Mouse (Mus musculus) stomach, embryonic 15.5 days (tissue): ENCODE measurements around the gene Mrgprf. TPM values are rescaled to one million over a fixed set of nuclear protein-coding genes. Genes with fewer than 3 reads are reported as not detected.

Source experiments
- ATAC-seq: fragments of 200-750 bp; cut with Nextera tagmentation; 2 replicates; pipeline ENCODE4 v1.8.0; 2017; ENCODE audit warnings: low read depth, moderate number of reproducible peaks, moderate TSS enrichment; ENCODE audit not compliant: insufficient read depth, low FRiP score
- H3K27ac ChIP-seq: fragments of 300-500 bp; sonication (generic); 2 replicates; pipeline ENCODE4 v1.5.1; 2015; ENCODE audit warnings: mild to moderate bottlenecking, inconsistent platforms
- H3K27me3 ChIP-seq: fragments of 300-500 bp; sonication (generic); replicated peaks from 2 replicates; pipeline ENCODE4 v1.6.1; 2015; ENCODE audit warnings: inconsistent platforms
- H3K36me3 ChIP-seq: fragments of 300-500 bp; sonication (generic); 2 replicates; pipeline ENCODE4 v1.6.1; 2015; ENCODE audit warnings: inconsistent platforms
- H3K4me1 ChIP-seq: fragments of 300-500 bp; sonication (generic); 2 replicates; pipeline ENCODE4 v1.6.1; 2015; ENCODE audit warnings: inconsistent platforms
- H3K4me2 ChIP-seq: fragments of 300-500 bp; sonication (generic); 2 replicates; pipeline ENCODE4 v1.6.1; 2015; ENCODE audit warnings: mild to moderate bottlenecking, inconsistent platforms
- H3K4me3 ChIP-seq: fragments of 300-500 bp; sonication (generic); replicated peaks from 2 replicates; pipeline ENCODE4 v1.5.1; 2015; ENCODE audit warnings: inconsistent platforms
- H3K9ac ChIP-seq: fragments of 300-500 bp; sonication (generic); 2 replicates; pipeline ENCODE4 v1.6.1; 2015; ENCODE audit warnings: inconsistent platforms
- H3K9me3 ChIP-seq: fragments of 300-500 bp; sonication (generic); 2 replicates; pipeline ENCODE4 v1.6.1; 2016; ENCODE audit warnings: inconsistent platforms
- WGBS: fragments of 180-500 bp; shearing (Covaris S2); methylation state at CpG from one replicate; pipeline ENCODE4 v1.1.7; 2015; 5-methylcytosine and 5-hydroxymethylcytosine counted together
- polyA plus RNA-seq: library from polyadenylated mRNA; unstranded; fragments of >200 nt; fragmentation: Nextera tagmentation; extraction: Ambion mirVana; gene quantifications from 2 replicates; pipeline ENCODE4 v1.2.1, GENCODE M21; 2015

Mrgprf gene
- 2.8 and 4.5 TPM in 2 replicates for polyA plus RNA-seq

DNA sequence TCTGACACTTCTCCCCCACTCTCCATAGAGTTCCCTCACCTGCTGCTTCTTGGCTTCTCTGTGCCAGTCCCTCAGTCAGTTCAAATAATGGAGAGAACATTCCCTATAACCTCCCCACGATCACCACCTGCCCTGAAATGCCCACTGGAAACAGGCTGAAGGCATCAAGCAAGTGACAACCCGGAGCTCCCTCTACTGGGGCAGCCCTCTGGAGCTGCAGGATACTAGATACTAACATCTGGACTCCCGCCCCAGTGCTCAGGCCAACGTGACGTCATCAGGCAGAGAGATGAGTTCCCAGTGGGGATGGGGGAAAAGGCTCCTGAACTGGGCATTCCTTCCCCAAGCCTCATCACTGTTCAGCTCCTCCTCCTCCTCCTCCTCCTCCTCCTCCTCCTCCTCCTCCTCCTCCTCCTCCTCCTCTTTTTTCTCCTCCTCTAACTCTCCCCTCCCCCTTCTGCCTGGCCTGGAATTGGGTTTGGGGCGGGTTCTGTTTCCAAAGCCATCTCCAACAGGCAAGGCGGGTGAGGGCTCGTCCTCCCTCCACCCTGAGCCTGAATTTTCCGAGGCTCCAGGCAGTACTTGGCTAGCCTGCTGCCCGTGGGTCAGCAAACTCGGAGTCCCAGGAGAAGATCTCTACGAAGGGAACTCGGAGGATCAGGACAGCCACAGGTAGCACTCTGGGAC, at the start of gene Mrgprf:
Mrgprf (plus strand) TSS at position 508 of the 687 bp plus-strand sequence.
- ATAC-seq: no peak
- Histone ChIP-seq H3K4me2 (peak within 1 kb of the TSS; percentile 52), H3K4me1 (peaks cover 34% of the 10 kb centered on the region), H3K27ac (peak within 1 kb of the TSS; percentile 59; the same call in 1 of the 2 replicates), H3K36me3 (no peaks in the 10 kb centered on the region), H3K9me3 (no peaks in the 10 kb centered on the region), H3K9ac (no peak within 1 kb of the TSS), H3K4me3 (peak within 1 kb of the TSS; percentile 12; the same call in 1 of the 2 replicates), H3K27me3 (no peaks in the 10 kb centered on the region)
- 36% methylated on average over 13 of the region's 13 CpGs for WGBS

GRCm38 (mm10) chr7:145252715-145253476, 47.7 kb upstream of the Mrgprf start:
- Histone ChIP-seq H3K9me3 (no peaks in the 10 kb centered on the region), H3K36me3 (peaks cover 7% of the 10 kb centered on the region; the same call in 1 of the 2 replicates), H3K4me3 (no peak overlapping the region), H3K4me2 (no peak overlapping the region), H3K27ac (no peak overlapping the region), H3K9ac (no peak overlapping the region), H3K27me3 (no peaks in the 10 kb centered on the region), H3K4me1 (no peaks in the 10 kb centered on the region; the same call in 1 of the 2 replicates)
- WGBS: 26% methylated on average over 8 of the region's 8 CpGs
- ATAC-seq: peak; percentile 44; the same call in 1 of the 2 replicates

GRCm38 (mm10) chr7:145253986-145254630, 46.5 kb upstream of the Mrgprf start:
- Histone ChIP-seq H3K27ac (no peak overlapping the region), H3K4me2 (no peak overlapping the region), H3K27me3 (no peaks in the 10 kb centered on the region), H3K9ac (no peak overlapping the region), H3K4me3 (no peak overlapping the region), H3K36me3 (peaks cover 7% of the 10 kb centered on the region; the same call in 1 of the 2 replicates), H3K4me1 (no peaks in the 10 kb centered on the region; the same call in 1 of the 2 replicates), H3K9me3 (no peaks in the 10 kb centered on the region)
- no peak for ATAC-seq
- WGBS: 61% methylated on average over 3 of the region's 3 CpGs

GRCm38 (mm10) chr7:145256092-145256491, 44.5 kb upstream of the Mrgprf start:
- WGBS: 90% methylated on average over 1 of the region's 1 CpGs
- no peaks in the 10 kb centered on the region; the same call in 1 of the 2 replicates for H3K4me1 ChIP-seq
- no peaks in the 10 kb centered on the region for H3K27me3 ChIP-seq
- no peak overlapping the region for H3K4me3 ChIP-seq
- H3K27ac ChIP-seq: no peak overlapping the region
- H3K36me3 ChIP-seq: peaks cover 10% of the 10 kb centered on the region; the same call in 1 of the 2 replicates
- H3K4me2 ChIP-seq: no peak overlapping the region
- no peak overlapping the region for H3K9ac ChIP-seq
- no peak for ATAC-seq
- H3K9me3 ChIP-seq: no peaks in the 10 kb centered on the region

DNA sequence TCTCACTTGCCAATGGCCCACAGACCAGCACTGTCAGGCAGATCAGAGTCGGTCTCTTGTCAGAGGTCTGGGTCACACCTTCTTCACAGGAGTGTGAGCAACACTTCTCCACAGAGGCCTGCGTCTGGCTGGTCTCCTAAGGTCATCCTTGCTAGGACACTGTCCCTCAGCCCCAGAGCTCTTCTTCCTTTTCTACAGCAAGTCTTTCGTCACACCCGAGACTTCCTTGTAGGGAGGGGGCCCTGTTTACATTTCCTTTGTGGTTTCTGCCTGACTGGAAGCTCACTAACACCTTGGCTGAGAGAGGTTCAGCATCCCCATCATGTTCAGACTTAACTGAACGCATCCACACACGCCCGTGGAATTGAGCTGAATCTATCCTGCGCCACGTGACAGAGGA, 36.4 kb upstream of the Mrgprf start:
- no peak for ATAC-seq
- Histone ChIP-seq H3K36me3 (peaks cover 10% of the 10 kb centered on the region; the same call in 1 of the 2 replicates), H3K9me3 (no peaks in the 10 kb centered on the region), H3K9ac (no peak overlapping the region), H3K4me3 (no peak overlapping the region), H3K27me3 (no peaks in the 10 kb centered on the region), H3K4me1 (0 out of 2 replicates have a peak, but pooled peaks cover 3% of the 10 kb centered on the region), H3K27ac (no peak overlapping the region), H3K4me2 (no peak overlapping the region)
- 64% methylated on average over 9 of the region's 9 CpGs for WGBS

DNA sequence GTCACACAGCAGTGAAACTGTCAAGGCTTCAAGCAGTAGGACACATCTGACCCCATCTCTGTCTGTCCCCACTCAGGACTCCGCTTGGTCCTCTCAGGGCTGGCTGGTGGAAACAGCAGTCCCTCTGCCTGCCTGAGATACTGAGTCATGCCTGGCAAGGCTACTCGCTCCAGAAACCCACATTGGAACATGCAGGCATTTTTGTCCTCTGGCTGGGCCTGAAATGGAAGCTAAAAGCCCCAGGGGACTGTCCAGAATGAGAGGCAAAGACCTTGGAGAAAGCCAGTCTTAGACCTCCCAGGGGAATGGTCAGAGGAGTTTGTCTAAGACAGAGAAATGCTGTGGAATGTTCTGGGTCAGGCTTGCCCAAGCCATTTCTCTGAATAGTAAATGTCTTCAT, 34.6 kb upstream of the Mrgprf start:
- H3K9me3 ChIP-seq: no peaks in the 10 kb centered on the region
- no peaks in the 10 kb centered on the region for H3K27me3 ChIP-seq
- H3K36me3 ChIP-seq: peaks cover 14% of the 10 kb centered on the region; the same call in 1 of the 2 replicates
- 89% methylated on average over 2 of the region's 2 CpGs for WGBS
- no peak overlapping the region for H3K4me2 ChIP-seq
- no peak for ATAC-seq
- H3K27ac ChIP-seq: no peak overlapping the region
- 0 out of 2 replicates have a peak, but pooled peaks cover 3% of the 10 kb centered on the region for H3K4me1 ChIP-seq
- H3K4me3 ChIP-seq: no peak overlapping the region
- H3K9ac ChIP-seq: no peak overlapping the region

DNA sequence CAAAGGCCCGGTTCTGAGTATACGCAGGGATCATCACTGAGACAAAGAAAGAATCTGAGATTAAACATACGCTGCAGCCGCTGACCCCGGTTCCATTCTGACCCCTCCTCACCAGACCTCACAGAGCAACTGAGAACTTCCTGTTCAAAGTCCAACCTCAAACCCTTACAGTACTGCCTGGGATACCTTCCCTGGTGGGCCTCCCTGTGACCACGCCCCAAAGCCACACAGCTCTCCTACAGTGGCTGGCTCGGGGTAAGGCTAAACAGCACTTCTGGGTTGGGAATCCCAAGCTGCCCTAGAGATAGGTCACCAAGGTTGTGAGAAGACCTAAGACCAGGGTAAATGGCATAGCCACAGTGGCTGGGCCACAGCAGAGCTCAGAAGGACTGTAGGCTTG, 31.7 kb upstream of the Mrgprf start:
- Histone ChIP-seq H3K9ac (no peak overlapping the region), H3K4me3 (no peak overlapping the region), H3K27ac (no peak overlapping the region), H3K9me3 (no peaks in the 10 kb centered on the region), H3K4me2 (no peak overlapping the region), H3K4me1 (0 out of 2 replicates have a peak, but pooled peaks cover 2% of the 10 kb centered on the region), H3K27me3 (no peaks in the 10 kb centered on the region), H3K36me3 (peaks cover 28% of the 10 kb centered on the region)
- 67% methylated on average over 7 of the region's 7 CpGs for WGBS
- peak; percentile 72 for ATAC-seq

- H3K4me1 ChIP-seq: no peaks in the 10 kb centered on the region
- no peaks in the 10 kb centered on the region for H3K9me3 ChIP-seq
- H3K9ac ChIP-seq: no peak overlapping the region
- no peak overlapping the region for H3K27ac ChIP-seq
- 92% methylated on average over 5 of the region's 5 CpGs for WGBS
- peaks cover 41% of the 10 kb centered on the region for H3K36me3 ChIP-seq
- no peak overlapping the region for H3K4me2 ChIP-seq
- no peak for ATAC-seq
- no peak overlapping the region for H3K4me3 ChIP-seq
- H3K27me3 ChIP-seq: no peaks in the 10 kb centered on the region
Measured at GRCm38 (mm10) chr7:145270955-145271354, 29.7 kb upstream of the Mrgprf start.

DNA sequence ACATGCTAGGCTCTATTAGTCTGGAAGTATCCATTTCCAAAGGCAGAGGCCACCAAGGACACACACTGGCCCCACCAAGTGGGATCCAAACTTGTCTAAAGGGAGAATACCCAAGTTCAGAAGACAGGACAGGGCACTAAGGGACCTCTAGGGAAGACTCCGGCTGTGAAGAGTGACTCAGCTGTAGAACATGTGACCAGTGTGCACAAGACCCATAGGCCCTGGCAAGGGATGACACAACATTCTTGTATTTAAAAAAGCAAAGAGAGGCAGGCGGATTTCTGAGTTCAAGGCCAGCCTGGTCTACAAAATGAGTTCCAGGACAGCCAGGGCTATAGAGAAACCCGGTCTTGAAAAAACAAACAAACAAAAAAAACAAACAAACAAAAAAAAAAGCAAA, 25.1 kb upstream of the Mrgprf start:
- Histone ChIP-seq H3K9ac (no peak overlapping the region), H3K27me3 (no peaks in the 10 kb centered on the region), H3K4me1 (no peaks in the 10 kb centered on the region), H3K4me2 (no peak overlapping the region), H3K4me3 (no peak overlapping the region), H3K36me3 (peaks cover 52% of the 10 kb centered on the region), H3K27ac (no peak overlapping the region), H3K9me3 (no peaks in the 10 kb centered on the region)
- 76% methylated on average over 3 of the region's 3 CpGs for WGBS
- no peak for ATAC-seq

GRCm38 (mm10) chr7:145281396-145281795, 19.2 kb upstream of the Mrgprf start:
- Histone ChIP-seq H3K9me3 (no peaks in the 10 kb centered on the region), H3K36me3 (peaks cover 22% of the 10 kb centered on the region; the same call in 1 of the 2 replicates), H3K4me3 (no peak overlapping the region), H3K4me1 (peaks cover 20% of the 10 kb centered on the region), H3K27me3 (no peaks in the 10 kb centered on the region), H3K27ac (no peak overlapping the region), H3K4me2 (no peak overlapping the region), H3K9ac (no peak overlapping the region)
- no peak for ATAC-seq
- 88% methylated on average over 4 of the region's 4 CpGs for WGBS

- peaks cover 20% of the 10 kb centered on the region for H3K4me1 ChIP-seq
- H3K4me2 ChIP-seq: peak overlapping the region; percentile 88
- WGBS: 58% methylated on average over 4 of the region's 4 CpGs
- peaks cover 17% of the 10 kb centered on the region; the same call in 1 of the 2 replicates for H3K36me3 ChIP-seq
- no peaks in the 10 kb centered on the region for H3K27me3 ChIP-seq
- peak overlapping the region; percentile 64 for H3K4me3 ChIP-seq
- no peak overlapping the region for H3K27ac ChIP-seq
- no peak overlapping the region; the same call in 1 of the 2 replicates for H3K9ac ChIP-seq
- ATAC-seq: no peak
- H3K9me3 ChIP-seq: no peaks in the 10 kb centered on the region
Measured at GRCm38 (mm10) chr7:145283041-145283440, 17.6 kb upstream of the Mrgprf start.
